Mouse (Mus musculus): Measurements from ENCODE around the gene Shroom4.

Shroom4 gene

DNA sequence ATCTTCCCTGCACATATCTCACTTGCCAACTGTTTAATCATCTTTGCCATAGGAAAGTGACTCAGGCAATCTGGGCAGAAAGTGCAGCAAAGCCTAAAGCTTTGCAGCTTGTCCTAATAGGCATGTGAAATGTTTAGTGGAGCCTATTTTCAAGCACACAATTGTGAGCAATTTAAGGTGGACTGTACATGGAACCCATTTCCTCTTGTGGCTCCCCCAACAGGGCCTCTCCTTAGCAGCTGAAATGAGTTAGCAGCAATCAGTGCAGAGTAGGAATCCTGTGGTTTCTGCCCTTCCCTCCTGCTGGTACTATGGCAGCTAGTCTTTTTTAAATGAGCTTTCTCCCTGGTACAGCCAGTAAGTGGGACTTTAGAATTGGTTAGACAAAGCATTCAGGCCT is 95.8 kb downstream of the Shroom4 start:
- no peak for DNase-seq (ENCODE audit: low spot score in 2 of 2)

DNA sequence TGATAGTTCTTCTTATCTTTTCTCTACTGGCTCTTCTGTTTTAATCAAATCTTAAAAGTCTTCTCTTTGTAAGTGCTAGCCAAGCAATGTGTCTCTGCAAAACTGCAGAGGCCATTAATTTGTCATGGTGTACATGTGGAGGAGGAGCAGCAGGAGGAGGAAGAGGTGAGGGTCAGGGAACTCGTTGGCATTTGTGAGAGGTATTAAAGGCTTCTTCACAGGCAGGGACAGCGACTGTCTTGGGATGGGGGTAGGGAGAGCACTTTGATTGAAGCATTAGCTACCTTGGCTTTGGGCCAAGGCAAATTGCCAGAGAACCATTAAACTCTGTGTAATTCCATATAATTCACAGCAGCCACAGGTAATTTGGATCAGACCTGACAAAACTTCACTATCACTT is 96.7 kb downstream of the Shroom4 start:
- DNase-seq (ENCODE audit: low spot score in 2 of 2): no peak

DNA sequence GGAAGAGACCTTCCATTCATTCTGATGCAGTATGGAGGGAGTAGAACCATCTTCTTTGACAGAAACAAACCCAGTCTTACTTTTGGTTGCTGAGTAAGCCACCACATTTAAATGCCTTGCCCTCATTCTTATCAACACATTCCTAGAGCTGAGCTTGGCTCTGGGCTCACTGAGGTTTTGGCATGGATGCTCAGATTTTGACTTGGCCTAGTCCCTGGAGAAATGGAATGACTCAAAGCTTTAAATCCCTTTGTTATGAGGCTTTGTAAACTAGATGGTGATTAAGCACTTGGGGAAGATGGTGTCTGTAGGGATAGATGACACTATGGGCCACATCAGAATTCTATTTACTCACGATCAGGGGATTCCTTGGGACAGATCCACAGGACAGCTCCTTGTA is 102.2 kb downstream of the Shroom4 start:
- DNase-seq (ENCODE audit: low spot score in 2 of 2): no peak

DNA sequence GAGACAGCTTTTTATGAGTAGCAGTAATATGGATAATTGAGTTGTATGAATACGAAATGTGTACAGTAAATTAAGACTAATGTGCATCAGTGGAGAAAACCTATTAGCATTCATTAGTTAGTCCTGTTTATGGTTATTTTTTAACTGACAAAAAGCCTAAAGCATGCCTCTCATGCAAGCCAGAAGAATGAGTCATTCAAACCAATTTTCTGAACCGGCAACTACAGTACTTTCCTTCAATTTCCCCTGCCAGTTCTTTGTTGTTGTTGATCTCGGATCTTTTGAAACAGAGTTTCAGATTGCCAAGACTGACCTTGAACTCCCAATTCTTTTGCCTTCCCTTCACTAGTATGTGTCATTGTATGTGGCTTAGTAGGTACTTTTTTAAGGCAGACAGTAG is 117.6 kb downstream of the Shroom4 start:
- no peak for DNase-seq (ENCODE audit: low spot score in 2 of 2)

DNA sequence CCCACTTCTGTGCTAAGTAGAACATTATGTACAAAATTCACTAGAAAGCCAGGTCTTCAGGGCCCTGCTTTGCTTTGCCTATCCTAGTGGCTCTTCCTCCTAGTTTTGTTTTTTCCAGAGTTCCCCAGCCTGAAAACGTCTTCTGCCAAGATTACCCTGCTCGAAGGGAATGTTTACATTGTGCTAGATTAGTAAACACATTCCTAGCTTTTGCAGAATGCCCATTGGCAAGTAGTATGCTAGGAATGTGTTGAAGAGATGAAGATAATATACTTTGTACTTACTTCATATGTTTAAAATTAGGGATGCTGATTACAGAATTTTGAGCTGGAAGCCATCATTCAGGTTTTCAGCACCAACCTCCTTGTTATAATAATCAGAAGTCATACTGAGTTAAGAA is 118.8 kb downstream of the Shroom4 start:
- DNase-seq (ENCODE audit: low spot score in 2 of 2): no peak

DNA sequence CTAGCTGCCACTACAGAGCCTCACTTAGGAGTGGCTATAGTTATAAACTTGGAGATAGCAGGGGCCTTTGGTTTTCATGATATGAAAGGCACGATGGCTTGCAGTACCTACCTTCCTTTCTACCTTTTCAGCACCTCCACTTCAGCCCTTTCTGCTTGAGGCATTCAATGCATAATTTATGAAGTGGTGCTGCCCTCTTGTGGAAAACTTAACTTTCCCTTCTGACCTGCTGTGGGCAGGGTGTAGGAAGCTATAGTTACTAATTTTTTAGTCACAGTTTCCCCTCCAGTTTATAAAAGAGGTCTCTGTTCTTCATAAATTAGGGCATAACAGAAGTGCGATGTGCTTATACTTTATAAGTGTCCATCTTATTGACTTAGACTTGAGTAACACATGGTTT is 123.3 kb downstream of the Shroom4 start:
- DNase-seq (ENCODE audit: low spot score in 2 of 2): peak in 1 of 2 experiments; percentile 5

DNA sequence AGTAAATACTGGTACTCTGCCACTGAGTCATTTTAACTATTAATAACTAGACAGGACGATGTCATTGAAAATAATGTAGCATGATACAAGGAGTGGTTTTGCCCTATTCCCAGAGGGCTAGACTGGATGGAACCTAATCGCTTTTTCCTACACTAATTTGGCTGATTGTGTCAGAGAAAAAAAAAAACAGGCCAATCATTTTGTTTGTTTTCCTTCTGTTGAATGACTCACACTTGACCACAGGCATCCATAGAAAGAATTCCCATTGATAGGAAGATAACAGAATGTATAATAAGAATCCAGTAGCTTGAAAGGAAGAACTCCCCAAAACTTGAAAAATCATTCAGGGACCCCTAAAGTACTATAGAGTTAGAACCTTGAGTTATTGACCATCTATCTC is 137.0 kb downstream of the Shroom4 start:
- no peak for DNase-seq (ENCODE audit: low spot score in 2 of 2)

DNA sequence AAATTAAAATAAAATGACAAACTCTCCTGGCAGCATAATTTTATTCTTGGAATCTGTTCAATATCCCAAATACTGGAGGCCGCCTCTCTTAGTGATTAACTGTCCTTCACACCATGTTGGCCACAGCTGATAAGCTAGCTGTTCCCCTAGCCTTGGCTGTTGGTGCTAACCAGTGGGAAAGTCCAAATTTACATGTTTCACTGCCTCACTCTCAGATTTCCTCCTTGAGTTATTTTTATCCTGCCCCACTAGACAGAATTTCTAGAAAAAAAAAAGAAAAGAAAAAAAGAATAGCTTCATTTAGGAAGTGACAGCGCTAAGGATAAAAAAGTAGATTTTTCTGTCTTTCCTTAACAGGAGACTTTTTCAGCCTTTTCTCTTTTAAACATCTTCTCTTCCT is 138.0 kb downstream of the Shroom4 start:
- no peak for DNase-seq (ENCODE audit: low spot score in 2 of 2)

DNA sequence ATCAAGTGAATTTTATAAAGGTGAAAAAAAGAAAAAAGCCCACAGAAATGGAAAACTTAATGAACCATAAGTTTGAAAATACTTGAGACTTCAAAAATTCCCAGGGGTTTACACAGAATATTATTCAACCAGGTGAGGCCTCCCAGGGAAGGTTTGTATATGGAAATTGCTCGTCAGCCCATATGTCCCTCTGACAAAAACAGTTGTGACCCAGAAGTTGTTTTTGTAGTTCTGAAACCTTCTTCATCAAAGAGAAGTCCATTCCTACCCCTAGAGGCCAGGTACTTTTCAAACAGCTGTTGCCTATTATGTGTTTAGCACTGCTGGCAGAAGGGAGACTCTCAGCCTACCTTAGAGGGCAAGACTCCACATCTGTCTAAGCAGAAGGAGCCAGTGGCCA is 165.4 kb downstream of the Shroom4 start:
- DNase-seq (ENCODE audit: low spot score in 2 of 2): no peak

DNA sequence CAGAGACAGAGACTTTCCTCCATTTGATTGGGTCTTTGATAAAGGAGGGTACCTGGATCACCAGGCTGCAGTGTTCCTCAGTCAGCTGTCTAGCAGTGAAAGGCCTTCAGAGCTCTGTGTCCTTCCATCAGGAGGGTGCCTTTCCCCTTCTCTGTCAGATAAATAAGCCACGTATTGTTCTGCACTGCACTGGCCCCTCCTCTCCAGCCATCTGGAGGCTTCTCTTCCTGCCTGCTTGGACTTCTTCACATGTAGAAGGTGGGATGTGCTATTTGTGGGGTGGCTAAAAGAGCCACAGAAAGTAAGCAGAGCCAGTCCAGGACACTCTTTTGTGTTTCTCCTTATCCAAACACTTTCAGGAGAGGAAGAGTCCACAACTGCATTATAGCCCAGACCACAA is 174.9 kb downstream of the Shroom4 start:
- DNase-seq (ENCODE audit: low spot score in 2 of 2): no peak

DNA sequence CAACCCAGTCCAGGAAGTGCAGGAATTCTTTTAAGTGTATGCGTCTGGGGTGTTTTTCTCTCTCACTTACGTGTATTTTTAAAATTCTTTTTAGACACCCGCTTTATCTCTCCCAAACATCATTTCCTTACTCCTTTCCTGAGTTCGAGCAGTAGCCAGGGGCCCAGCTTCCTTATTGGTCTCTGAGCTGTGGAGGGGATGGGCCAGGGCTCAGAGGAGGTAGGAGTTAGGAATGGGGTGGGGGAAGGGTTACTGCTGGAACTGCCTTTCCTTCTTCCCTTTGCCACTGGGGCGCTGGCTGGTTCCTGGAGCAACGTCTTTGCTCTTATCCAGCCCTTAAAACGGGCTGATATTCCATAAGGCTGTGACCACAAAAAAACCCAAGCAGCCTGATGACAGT is 177.3 kb downstream of the Shroom4 start:
- DNase-seq (ENCODE audit: low spot score in 2 of 2): no peak

DNA sequence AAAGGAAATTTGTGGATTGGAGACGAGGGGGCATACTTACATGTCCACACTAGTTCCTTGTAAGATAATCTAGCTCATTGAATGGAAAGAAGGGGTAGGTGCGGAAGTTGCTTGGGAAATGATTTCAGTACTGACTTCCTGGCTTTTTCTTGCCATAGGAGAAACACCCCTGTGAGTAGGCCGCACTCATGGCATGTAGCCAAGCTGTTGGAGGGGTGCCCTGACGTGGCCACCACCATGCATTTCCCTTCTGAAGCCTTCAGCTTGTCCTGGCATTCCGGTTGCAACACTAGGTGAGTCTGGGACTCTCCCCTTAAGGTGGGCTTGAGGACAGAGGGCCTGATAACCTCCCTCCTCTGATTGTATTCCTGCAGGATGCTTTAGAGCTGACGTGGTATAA is 181.0 kb downstream of the Shroom4 start:
- no peak for DNase-seq (ENCODE audit: low spot score in 2 of 2)

DNA sequence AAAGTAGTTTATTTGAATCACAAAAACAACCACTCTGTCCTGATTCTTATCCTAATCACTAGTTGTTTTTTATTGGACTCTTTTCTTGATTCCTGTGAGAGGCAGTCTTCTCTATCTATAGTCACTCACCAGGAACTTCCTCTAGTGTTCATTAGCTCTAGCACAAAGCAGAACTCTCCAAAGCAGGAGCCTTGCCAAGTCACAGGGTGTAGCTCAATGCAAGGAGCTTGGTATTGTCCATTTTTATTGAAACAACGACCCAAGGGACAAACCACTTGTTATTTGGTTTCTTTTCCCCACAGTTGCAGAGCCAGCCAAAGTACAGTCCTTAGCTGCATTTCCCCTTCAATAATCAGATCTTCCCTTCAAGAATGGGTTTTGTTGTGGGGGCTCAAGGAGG is 181.5 kb downstream of the Shroom4 start:
- no peak for DNase-seq (ENCODE audit: low spot score in 2 of 2)

DNA sequence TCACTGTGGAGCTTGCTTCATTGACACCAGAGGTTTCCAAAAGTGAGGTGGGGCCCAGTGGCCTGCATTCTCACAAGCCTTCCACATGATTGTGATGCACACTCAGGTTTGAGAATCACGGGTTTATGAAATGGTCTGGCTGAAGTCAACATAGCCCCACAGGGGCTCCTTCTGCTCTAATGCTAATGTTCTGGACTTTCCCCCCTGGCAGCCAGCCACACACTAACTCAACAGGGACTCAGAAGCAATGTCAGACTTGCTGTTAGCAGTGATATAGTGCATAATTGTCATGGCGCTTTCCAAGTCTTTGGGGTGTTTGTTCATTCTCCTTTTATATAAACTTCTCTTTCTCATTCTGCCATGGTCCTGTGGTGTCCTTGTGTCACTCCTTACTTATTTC is 183.0 kb downstream of the Shroom4 start:
- DNase-seq (ENCODE audit: low spot score in 2 of 2): no peak

DNA sequence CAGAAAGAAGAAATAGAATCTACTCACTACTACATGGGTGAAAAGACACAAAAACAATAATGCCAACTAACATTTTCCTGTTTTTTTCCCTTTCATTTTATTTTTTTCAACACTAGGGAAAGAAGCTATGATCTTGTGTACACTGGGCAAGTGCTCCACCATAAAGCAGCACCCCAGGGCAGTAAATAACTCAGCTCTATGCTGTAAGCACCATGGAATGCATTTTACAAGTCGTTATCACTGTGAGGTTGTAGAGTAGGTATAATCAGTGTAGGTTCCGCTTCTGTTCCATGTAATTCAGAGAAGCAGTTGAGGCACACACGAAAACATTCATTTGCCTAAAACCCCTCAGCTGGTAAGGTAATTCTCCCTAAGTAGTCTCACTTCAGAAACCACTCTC is 194.5 kb downstream of the Shroom4 start:
- no peak for DNase-seq (ENCODE audit: low spot score in 2 of 2)

DNA sequence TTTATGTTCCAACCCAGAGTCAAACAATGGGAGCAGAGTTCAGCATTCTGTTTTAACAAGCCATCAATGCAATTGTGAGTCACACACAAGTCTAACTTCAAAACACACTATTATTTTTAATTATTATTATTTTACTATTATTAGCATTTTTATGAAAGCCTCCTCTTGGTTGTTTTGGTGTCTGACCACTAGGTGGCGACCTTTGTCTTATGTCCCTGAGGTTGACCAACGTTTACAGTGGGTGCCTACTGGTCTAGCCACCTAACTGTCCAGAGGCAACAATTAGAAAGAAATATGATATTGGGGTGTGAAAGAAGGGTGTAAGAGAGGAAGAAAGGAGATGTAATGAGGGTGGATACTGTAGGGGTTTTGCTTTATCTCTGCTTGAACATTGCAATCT is 254.4 kb downstream of the Shroom4 start:
- DNase-seq (ENCODE audit: low spot score in 2 of 2): peak in 1 of 2 experiments; percentile 0

DNA sequence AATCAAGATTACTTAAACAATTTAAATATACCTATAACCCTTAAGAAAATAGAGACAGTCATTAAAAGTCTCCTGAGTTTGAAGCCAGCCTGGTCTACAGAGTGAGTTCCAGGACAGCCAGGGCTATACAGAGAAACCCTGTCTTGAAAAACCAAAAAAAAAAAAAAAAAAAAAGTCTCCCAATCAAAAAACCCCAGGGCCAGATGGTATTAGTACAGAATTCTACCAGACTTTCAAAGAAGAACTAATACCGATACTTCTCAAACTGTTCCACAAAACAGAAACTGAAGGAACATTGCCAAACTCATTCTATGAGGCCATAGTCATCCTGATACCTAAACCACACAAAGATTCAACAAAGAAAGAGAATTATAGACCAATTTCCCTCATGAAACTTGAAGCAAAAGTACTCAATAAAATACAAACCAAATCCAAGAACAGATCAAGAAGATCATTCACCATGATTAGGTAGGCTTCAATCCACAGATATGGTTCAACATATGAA is 259.2 kb downstream of the Shroom4 start:
- no peak for DNase-seq (ENCODE audit: low spot score in 2 of 2)
